Mouse (Mus musculus): ENCODE results near the gene Gm11111. TPM values are rescaled to one million over a fixed set of nuclear protein-coding genes. Genes with fewer than 3 reads are reported as not detected.

The Gm11111 gene
- polyA plus RNA-seq (2015; fragmentation: Nextera tagmentation; extraction: Ambion mirVana) = not detected in 2 replicates

DNA sequence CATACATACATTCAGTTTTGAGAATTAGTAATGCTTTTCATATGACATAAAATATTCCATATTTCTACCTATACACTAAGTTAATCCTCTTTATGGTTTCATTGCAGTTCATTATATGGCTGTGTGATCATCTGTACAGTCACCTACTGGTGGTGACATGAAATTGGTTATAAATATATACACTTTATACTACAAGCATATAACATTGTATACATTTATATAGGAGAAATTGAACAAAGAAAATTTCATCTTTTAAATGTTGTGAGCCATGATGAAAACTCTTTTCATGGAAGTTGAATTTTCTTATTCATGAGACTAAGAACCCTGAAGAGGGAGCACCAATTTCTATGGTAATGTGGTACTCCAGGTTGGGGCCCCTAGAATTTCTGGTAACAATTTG, at the start of gene Gm11111:
Gene Gm11111 (plus strand): TSS at position 301 of the 400 bp plus-strand sequence.
- ATAC-seq = no peak
- no peak within 1 kb of the TSS for H3K4me3 ChIP-seq (ENCODE audit: low read depth, low read length)
- no peaks in the 10 kb centered on the region for H3K27me3 ChIP-seq (ENCODE audit: control insufficient read depth, insufficient read depth, low read depth, low read length)
- no peak within 1 kb of the TSS for H3K27ac ChIP-seq (ENCODE audit: low read length)
- H3K9me3 ChIP-seq (replicated peaks; ENCODE audit: control insufficient read depth, low read length, poor library complexity, severe bottlenecking) = no peaks in the 10 kb centered on the region
- no peak within 1 kb of the TSS for H3K9ac ChIP-seq (ENCODE audit: low read depth, low read length)
- no peaks in the 10 kb centered on the region for H3K4me1 ChIP-seq (ENCODE audit: control insufficient read depth, insufficient read depth, low read length)
- no peaks in the 10 kb centered on the region for H3K36me3 ChIP-seq (ENCODE audit: control insufficient read depth, insufficient read depth, low read length)
- H3K4me2 ChIP-seq (ENCODE audit: low read length) = no peak within 1 kb of the TSS

DNA sequence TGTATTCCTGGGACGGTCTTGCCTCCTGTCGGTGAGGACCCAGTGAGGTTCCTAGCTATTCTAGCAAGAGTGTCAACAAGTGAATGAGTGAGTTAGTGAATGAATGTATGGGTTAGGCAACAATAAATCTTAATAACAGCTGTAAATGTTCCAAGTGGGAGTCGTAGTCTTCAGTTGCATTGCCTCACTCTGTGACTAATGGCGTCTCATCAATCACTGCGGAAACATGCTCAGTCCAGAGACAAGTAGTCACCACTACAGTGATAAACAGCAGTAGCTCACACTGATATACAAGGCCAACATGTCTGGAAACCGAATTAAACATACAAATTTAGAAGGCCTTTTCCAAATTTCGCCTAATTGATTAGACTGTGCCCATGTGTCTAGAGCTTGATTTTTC, 36.3 kb upstream of the Gm11111 start:
- Histone ChIP-seq H3K9ac (ENCODE audit: low read depth, low read length) (no peak overlapping the region), H3K4me1 (ENCODE audit: control insufficient read depth, insufficient read depth, low read length) (no peaks in the 10 kb centered on the region), H3K4me3 (ENCODE audit: low read depth, low read length) (no peak overlapping the region), H3K36me3 (ENCODE audit: control insufficient read depth, insufficient read depth, low read length) (no peaks in the 10 kb centered on the region), H3K27me3 (ENCODE audit: control insufficient read depth, insufficient read depth, low read depth, low read length) (no peaks in the 10 kb centered on the region), H3K4me2 (ENCODE audit: low read length) (no peak overlapping the region), H3K9me3 (replicated peaks; ENCODE audit: control insufficient read depth, low read length, poor library complexity, severe bottlenecking) (no peaks in the 10 kb centered on the region), H3K27ac (ENCODE audit: low read length) (no peak overlapping the region)
- WGBS = 93% methylated on average over 7 of the region's 7 CpGs
- ATAC-seq = no peak

DNA sequence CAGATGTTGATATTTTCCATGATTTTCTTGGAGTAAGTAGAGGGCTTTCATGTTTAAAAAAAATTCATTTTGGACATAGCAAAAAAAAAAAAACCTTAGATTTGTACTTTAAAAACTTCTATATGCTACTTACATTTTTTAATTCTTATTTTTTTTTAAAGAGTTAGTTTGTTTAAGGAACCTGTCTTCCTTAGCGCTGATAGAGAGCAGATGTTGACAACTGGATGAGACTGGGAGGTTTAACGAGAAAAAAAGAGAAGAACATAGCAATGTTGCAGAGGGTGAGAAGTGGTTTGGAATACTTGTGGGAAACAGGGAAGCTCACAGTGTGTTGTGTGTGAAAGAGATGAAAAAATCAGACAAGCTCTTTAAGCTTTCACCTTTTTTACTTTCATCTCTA, 32.4 kb upstream of the Gm11111 start:
- Histone ChIP-seq H3K36me3 (ENCODE audit: control insufficient read depth, insufficient read depth, low read length) (no peaks in the 10 kb centered on the region), H3K27me3 (ENCODE audit: control insufficient read depth, insufficient read depth, low read depth, low read length) (no peaks in the 10 kb centered on the region), H3K4me2 (ENCODE audit: low read length) (no peak overlapping the region), H3K4me1 (ENCODE audit: control insufficient read depth, insufficient read depth, low read length) (no peaks in the 10 kb centered on the region), H3K4me3 (ENCODE audit: low read depth, low read length) (no peak overlapping the region), H3K9ac (ENCODE audit: low read depth, low read length) (no peak overlapping the region), H3K27ac (ENCODE audit: low read length) (no peak overlapping the region), H3K9me3 (replicated peaks; ENCODE audit: control insufficient read depth, low read length, poor library complexity, severe bottlenecking) (no peaks in the 10 kb centered on the region)
- ATAC-seq = no peak
- WGBS = 86% methylated on average over 2 of the region's 2 CpGs

DNA sequence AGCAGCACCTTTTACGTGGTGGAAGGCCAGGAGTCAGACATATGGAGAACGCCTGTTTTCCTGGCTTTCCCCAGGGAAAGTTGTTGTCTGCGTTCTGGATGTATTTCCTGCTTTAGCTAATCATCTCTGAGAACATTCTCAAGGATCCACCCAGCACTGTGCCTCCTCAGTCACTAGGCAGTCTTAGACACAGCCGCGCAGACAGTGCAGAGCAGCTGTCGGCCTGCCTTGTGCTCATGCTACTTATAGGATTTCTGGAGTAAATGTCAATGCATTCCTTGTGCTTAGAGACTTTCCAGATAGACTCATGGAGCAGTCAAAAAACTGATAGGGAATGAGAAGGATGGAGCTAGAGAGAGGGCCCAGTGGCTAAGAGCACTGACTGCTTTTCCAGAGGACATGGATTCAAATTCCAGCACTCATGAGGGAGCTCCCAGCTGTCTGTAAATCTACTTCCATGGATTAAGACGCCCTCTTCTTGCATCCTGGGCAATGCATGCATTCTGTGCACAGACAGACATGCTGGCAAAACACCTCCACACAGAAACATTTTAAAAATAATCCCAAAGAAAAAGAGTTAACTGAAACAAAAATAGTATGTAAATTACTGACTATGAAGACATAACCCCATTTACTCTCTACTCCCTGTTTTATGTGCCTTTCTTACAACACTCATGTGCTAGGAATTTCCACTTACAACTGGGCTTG, 30.1 kb upstream of the Gm11111 start:
- no peaks in the 10 kb centered on the region for H3K4me1 ChIP-seq (ENCODE audit: control insufficient read depth, insufficient read depth, low read length)
- no peaks in the 10 kb centered on the region for H3K9me3 ChIP-seq (replicated peaks; ENCODE audit: control insufficient read depth, low read length, poor library complexity, severe bottlenecking)
- no peak overlapping the region for H3K9ac ChIP-seq (ENCODE audit: low read depth, low read length)
- H3K27ac ChIP-seq (ENCODE audit: low read length) = no peak overlapping the region
- no peaks in the 10 kb centered on the region for H3K36me3 ChIP-seq (ENCODE audit: control insufficient read depth, insufficient read depth, low read length)
- H3K27me3 ChIP-seq (ENCODE audit: control insufficient read depth, insufficient read depth, low read depth, low read length) = no peaks in the 10 kb centered on the region
- no peak overlapping the region for H3K4me2 ChIP-seq (ENCODE audit: low read length)
- H3K4me3 ChIP-seq (ENCODE audit: low read depth, low read length) = no peak overlapping the region
- ATAC-seq = no peak
- 92% methylated on average over 7 of the region's 7 CpGs for WGBS

DNA sequence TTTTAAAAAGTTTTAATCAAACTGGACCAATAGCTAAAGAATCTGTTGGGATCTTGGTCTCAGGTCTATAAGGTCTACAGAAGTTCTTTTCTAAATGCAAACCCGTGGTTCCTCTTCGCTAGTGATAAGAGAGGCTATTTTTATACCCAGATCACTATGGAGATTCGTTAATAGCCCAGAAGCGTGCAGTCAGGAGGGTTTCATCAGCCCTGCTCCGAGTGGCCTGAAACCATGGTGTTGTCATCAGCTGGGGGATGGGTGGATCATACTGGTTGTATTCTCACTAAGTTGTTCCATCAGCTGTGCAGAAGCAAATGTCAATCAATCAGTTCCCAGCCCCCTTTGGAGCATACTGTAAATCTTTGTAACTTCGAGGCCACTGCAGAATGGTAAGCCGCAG, 29.4 kb upstream of the Gm11111 start:
- no peak overlapping the region for H3K4me2 ChIP-seq (ENCODE audit: low read length)
- no peak overlapping the region for H3K27ac ChIP-seq (ENCODE audit: low read length)
- H3K36me3 ChIP-seq (ENCODE audit: control insufficient read depth, insufficient read depth, low read length) = no peaks in the 10 kb centered on the region
- 91% methylated on average over 7 of the region's 7 CpGs for WGBS
- no peak overlapping the region for H3K9ac ChIP-seq (ENCODE audit: low read depth, low read length)
- H3K4me1 ChIP-seq (ENCODE audit: control insufficient read depth, insufficient read depth, low read length) = no peaks in the 10 kb centered on the region
- no peak for ATAC-seq
- H3K27me3 ChIP-seq (ENCODE audit: control insufficient read depth, insufficient read depth, low read depth, low read length) = no peaks in the 10 kb centered on the region
- H3K4me3 ChIP-seq (ENCODE audit: low read depth, low read length) = no peak overlapping the region
- no peaks in the 10 kb centered on the region for H3K9me3 ChIP-seq (replicated peaks; ENCODE audit: control insufficient read depth, low read length, poor library complexity, severe bottlenecking)

DNA sequence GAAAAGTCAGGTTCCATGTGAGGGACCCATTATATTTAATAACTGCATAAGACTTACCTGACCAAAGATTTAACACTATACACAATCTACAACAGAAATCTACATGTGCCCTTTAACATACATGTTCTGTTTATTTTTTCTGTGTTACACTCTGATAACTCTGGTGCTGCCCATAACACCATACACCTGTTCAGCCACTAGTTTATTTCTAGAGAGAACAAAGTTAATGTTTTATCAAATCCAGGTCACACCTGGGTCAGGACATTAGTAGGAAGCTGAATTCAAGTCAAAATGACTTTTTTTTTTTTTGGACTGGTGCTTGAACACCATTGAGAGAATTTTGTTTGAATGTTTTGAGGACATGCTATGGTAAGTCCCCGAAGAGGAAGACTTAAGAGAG, 28.7 kb upstream of the Gm11111 start:
- no peaks in the 10 kb centered on the region for H3K9me3 ChIP-seq (replicated peaks; ENCODE audit: control insufficient read depth, low read length, poor library complexity, severe bottlenecking)
- no peaks in the 10 kb centered on the region for H3K36me3 ChIP-seq (ENCODE audit: control insufficient read depth, insufficient read depth, low read length)
- no peak overlapping the region for H3K4me2 ChIP-seq (ENCODE audit: low read length)
- H3K9ac ChIP-seq (ENCODE audit: low read depth, low read length) = no peak overlapping the region
- no peak for ATAC-seq
- no peaks in the 10 kb centered on the region for H3K4me1 ChIP-seq (ENCODE audit: control insufficient read depth, insufficient read depth, low read length)
- no peak overlapping the region for H3K4me3 ChIP-seq (ENCODE audit: low read depth, low read length)
- H3K27ac ChIP-seq (ENCODE audit: low read length) = no peak overlapping the region
- WGBS = 92% methylated on average over 1 of the region's 1 CpGs
- no peaks in the 10 kb centered on the region for H3K27me3 ChIP-seq (ENCODE audit: control insufficient read depth, insufficient read depth, low read depth, low read length)

DNA sequence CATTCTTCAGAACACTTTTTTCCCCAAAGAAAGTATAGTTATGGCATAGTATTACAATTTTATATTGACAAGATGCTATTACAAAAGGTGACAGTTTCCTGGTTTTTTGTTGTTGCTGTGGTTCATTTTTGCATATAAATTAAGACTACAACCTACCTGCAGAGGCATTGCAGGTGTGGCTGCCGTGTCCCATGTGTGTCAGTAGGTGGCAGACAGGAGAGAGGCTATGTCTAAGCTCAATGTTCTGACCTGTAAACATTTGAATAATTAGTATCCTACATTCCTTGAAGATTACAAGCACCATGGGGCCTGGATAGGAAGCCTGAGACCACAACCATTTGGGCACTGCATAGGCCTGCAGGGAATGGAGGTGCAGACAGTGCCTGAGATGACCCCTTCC, 11.2 kb upstream of the Gm11111 start:
- Histone ChIP-seq H3K4me1 (ENCODE audit: control insufficient read depth, insufficient read depth, low read length) (no peaks in the 10 kb centered on the region), H3K27ac (ENCODE audit: low read length) (no peak overlapping the region), H3K9me3 (replicated peaks; ENCODE audit: control insufficient read depth, low read length, poor library complexity, severe bottlenecking) (no peaks in the 10 kb centered on the region), H3K27me3 (ENCODE audit: control insufficient read depth, insufficient read depth, low read depth, low read length) (no peaks in the 10 kb centered on the region), H3K9ac (ENCODE audit: low read depth, low read length) (no peak overlapping the region), H3K4me3 (ENCODE audit: low read depth, low read length) (no peak overlapping the region), H3K4me2 (ENCODE audit: low read length) (no peak overlapping the region), H3K36me3 (ENCODE audit: control insufficient read depth, insufficient read depth, low read length) (no peaks in the 10 kb centered on the region)
- ATAC-seq = no peak
- 70% methylated on average over 1 of the region's 1 CpGs for WGBS

DNA sequence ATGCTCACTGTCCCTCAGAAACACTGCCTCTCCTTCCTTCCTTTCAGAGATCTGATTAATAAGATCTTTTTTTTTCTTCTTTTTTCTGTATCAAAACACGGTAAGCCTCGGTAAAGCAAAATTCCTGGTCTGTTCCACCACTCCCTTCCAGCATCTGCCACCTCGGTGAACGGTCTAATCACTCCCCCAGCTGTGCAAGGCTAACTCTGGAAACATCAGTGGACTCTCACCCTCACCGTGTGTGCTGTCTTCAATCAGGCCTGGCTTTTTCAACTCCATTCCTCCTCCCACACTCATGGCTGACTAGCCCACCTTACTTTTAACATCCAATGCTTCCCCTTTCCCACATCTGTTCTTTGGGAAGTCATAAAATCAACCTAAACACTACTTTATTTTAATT, 2.2 kb upstream of the Gm11111 start:
- Histone ChIP-seq H3K9me3 (replicated peaks; ENCODE audit: control insufficient read depth, low read length, poor library complexity, severe bottlenecking) (no peaks in the 10 kb centered on the region), H3K9ac (ENCODE audit: low read depth, low read length) (no peak overlapping the region), H3K4me2 (ENCODE audit: low read length) (no peak overlapping the region), H3K27ac (ENCODE audit: low read length) (no peak overlapping the region), H3K4me3 (ENCODE audit: low read depth, low read length) (no peak overlapping the region), H3K27me3 (ENCODE audit: control insufficient read depth, insufficient read depth, low read depth, low read length) (no peaks in the 10 kb centered on the region), H3K36me3 (ENCODE audit: control insufficient read depth, insufficient read depth, low read length) (no peaks in the 10 kb centered on the region), H3K4me1 (ENCODE audit: control insufficient read depth, insufficient read depth, low read length) (no peaks in the 10 kb centered on the region)
- WGBS = 64% methylated on average over 5 of the region's 5 CpGs
- ATAC-seq = no peak

DNA sequence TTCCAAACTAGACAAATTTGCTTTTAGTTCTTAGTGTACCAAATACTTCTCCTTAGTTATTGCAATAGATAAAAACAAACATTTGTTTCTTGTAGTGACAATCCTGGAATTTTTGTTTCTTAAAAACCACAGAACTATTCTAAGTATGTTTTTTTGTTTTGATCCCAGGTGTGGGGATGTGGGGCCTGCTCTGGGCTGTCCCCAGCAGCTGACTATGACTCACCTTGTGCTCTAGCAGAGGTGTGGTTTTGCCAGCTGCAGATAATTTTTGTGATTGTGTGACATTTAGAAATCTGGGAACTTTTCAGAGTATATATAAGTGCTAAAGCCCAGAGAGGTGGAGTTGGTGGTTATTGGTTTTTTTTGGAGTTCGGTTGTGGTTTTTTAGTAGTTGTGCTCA, 1.6 kb upstream of the Gm11111 start:
- Histone ChIP-seq H3K27me3 (ENCODE audit: control insufficient read depth, insufficient read depth, low read depth, low read length) (no peaks in the 10 kb centered on the region), H3K36me3 (ENCODE audit: control insufficient read depth, insufficient read depth, low read length) (no peaks in the 10 kb centered on the region), H3K4me1 (ENCODE audit: control insufficient read depth, insufficient read depth, low read length) (no peaks in the 10 kb centered on the region), H3K4me3 (ENCODE audit: low read depth, low read length) (no peak overlapping the region), H3K4me2 (ENCODE audit: low read length) (no peak overlapping the region), H3K27ac (ENCODE audit: low read length) (no peak overlapping the region), H3K9me3 (replicated peaks; ENCODE audit: control insufficient read depth, low read length, poor library complexity, severe bottlenecking) (no peaks in the 10 kb centered on the region), H3K9ac (ENCODE audit: low read depth, low read length) (no peak overlapping the region)
- WGBS = 90% methylated on average over 1 of the region's 1 CpGs
- no peak for ATAC-seq

Measured in midbrain, embryonic 16.5 days (tissue).